Mouse (Mus musculus) embryo, embryonic 10 days (tissue): ENCODE results near the gene Rnf43.

ENCODE experiments used
- DNase-seq: peaks from one replicate; pipeline ENCODE4 v3.0.0-alpha.2; 2015; ENCODE audit warnings: low spot score

Gene Rnf43

DNA sequence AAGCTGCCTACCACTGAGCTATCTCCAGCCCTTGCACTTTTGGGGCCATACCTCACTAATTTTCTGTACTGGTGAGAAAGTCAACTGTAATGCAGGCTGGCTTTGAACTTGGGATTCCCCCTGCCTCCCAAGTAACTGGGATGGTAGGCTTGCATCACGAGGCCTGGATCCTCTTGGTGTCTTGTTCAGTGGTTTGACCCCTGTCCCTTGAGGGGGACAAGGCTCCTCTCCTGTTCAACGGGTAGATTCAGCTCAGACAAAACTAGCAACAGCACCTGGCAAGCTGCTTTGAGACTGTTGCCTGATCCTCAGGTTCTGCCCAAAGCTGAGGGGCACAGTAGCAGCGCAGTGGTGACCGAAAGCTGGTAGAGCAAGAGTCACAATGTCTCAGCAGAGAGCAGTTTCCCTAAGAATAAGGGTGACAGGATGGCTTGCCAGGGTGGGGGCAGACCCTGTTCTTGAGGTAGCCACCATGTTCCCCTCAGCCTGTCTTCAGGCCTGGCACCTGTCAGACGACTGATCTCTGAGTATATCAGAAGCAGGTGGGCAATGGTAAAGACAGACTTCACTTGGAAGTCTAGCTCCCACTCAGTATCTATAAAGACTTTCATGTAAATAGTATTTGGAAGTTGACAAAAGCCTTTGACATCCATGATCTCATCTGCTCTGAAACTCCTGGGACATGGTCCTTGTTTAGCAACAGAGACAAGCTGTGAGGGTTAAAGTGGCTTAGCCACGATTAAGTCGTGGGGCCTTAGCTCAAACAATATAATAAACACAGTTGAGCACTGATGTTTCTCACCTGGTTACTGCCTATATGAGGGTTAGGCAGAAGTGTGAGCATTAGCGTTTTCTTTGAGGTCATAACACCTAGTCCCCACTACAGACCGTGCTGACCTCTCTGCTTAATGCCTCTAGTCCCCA, 83.4 kb downstream of the Rnf43 start:
- no peak for DNase-seq

DNA sequence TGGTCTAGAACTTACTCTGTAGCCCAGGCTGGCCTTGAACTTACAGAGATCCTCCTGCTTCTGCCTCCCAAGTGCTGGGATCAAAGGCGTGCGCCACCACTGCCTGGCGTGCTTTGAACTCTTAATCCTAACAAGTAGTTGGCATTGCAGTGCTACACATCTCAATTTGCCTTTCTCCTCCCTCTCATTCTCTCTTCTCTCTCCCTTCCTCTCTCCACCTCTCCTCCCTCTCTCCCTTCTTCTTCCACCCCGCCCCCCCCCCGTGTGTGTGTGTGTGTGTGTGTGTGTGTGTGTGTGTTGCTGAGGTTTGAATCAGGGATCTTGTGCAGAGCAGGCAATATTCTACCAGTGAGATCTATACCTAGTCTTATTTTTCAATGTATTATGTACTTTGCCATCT, 84.8 kb downstream of the Rnf43 start:
- no peak for DNase-seq

DNA sequence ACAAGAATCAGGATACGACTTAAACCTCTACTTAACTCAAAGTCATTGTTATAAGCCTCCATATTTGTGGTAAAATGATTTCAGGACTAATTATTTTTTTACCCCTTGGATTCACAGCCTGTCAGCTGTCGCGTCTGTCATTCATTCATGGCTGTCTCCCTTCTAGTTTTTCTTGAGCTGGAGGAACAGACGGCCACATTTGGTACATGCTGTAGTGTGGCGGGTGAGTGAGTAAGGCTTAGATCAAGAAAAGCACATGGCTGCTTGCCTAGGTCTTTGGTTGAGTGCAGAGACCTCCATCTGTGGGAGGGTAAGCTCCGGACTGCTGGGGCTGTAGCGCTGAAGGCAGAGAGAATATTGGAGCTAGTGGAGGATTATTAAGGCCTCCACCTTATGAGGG, 85.2 kb downstream of the Rnf43 start:
- no peak for DNase-seq

DNA sequence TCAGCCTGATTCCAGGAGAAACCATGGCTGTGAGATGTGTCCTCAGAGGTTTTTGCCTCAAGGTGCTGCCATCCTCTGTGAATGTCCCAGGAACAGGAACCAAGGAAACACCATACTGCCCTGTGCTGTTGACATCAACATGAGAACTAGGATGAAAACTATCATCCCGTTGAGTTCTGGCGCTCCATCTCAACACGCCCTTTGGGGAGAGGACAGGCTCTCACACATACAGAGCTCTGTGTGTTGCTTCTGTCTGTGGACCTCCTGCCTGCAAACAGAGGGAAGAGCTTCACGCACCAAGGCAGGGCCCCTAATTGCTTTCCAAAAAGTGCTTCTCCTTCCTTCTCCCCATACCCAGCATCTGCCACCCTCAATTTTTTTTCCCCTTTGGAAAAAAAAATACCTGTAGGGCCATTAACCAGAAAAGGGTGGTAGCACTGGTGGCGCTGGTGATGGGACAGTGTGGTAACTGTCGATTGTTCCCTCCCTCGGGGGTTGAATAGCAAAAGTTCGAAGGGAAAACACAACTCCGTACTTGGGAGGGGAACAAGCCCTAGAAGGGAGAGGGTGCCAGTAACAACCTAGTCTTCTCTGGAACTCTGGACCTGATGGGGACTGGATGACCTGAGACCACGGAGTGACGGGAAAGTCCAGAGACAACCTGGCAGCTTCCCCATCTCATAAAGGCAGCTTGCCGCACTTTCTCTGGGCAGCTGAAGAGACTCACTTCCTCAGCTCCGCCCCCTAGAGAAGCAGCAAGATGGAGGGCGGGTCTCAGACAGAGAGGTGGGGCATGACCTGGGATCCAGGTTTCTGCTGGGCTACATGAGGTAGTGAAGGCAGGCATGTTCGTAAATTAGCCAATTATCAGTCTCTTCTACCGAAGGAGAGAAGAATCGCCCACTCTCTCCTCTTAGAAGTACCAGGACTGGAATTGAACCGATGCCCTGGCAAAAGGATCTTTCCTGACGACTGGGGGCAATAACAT, 85.9 kb downstream of the Rnf43 start:
- peak; percentile 44 for DNase-seq

GRCm38 (mm10) chr11:87749192-87750042, 86.9 kb downstream of the Rnf43 start:
- DNase-seq: peak; percentile 37

DNA sequence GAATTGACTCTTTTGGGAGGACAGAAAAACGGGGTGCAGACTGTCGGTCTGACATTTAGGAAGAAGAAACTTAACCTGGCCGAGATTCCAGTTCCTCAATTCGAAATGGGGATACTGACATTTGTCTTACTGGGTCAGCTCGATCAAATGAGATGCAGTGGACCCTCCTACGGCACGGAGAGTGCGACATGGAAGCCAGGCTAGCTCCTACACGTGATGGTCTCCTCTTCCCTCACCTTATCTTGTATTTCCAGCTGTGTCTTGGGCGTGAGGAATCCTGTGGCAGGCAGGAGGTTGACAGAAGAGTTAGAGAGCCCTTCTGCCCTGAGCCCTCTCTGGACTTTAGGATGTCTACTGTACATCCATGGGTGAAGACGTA, 87.5 kb downstream of the Rnf43 start:
- no peak for DNase-seq

DNA sequence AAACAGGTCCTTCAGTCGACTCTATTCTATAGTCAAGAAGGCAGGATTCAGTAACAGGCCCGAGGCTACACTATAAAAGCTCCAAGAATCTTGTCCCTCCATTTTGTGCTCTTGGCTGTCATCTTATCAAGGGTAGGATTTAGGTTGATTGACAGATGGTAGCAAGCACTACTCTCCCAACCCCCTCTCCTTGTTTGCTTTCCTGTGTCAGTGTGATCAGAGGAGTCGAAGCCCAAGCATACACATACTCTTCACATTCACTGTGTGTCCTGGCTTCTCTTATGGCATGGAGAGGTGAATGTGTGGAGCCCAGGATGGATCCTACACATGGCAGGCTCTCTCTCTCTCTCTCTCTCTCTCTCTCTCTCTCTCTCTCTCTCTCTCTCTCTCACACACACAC, 88.0 kb downstream of the Rnf43 start:
- no peak for DNase-seq

DNA sequence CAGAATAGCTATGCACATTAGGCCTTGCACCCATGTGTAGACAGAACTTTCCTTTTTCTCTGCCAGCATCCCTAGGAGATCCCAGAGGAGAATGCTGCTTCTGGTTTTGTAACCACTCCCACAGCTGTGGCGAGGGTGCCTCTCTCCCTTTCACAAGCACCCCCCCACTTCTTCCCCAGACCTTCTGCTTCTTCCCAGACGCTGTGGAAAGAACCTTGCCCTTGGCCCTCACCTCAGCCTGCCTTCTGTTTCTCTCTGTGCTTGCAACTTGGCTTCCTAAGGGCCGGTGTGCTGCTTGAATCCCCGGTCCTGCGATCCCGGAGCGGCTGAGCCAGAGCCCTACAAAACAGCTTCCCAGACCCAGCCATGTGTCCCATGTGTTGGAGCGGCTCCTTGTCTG, 88.5 kb downstream of the Rnf43 start:
- no peak for DNase-seq

GRCm38 (mm10) chr11:87751491-87751966, 89.0 kb downstream of the Rnf43 start:
- no peak for DNase-seq

DNA sequence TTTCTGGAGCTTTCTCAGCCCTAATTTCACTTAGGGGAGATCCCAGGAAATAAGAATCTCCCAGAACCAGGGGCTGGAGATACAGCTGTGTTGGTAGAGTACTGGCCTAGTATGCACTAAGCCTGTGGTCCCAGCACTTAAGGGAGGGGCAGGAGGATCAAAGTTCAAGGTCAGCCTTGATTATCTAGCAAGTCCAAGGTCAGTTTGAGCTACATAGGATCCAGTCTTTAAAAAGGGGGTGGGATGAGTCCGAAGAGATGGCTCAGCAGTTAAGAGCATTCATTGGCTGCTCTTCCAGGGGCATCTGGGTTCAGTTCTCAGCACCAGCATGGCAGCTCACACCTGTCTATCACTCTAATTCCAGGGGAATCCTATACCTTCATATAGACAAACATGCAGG, 89.8 kb downstream of the Rnf43 start:
- DNase-seq: no peak

DNA sequence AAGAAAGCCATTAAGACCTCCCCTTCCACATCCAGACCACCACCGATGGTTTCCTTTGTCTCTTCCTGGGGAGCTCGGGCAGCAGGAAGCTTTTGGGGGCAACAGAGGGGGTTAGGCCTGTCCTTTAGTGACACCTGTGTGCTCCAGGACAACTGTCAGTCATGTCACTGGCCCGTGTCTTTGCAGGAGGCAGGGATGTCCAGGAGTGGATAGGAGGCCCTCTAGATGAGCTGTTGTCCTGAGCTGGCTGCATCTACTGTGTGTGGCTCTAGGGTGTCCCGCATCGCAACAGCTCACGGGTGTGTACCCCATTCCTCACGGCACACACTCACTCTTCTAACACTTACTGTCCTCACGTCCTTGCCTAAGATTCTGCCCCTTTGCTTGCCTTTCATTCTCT, 90.7 kb downstream of the Rnf43 start:
- no peak for DNase-seq

- no peak for DNase-seq
Observed at GRCm38 (mm10) chr11:87753891-87754501, 91.5 kb downstream of the Rnf43 start.

GRCm38 (mm10) chr11:87754603-87755002, 92.1 kb downstream of the Rnf43 start:
- DNase-seq: no peak

DNA sequence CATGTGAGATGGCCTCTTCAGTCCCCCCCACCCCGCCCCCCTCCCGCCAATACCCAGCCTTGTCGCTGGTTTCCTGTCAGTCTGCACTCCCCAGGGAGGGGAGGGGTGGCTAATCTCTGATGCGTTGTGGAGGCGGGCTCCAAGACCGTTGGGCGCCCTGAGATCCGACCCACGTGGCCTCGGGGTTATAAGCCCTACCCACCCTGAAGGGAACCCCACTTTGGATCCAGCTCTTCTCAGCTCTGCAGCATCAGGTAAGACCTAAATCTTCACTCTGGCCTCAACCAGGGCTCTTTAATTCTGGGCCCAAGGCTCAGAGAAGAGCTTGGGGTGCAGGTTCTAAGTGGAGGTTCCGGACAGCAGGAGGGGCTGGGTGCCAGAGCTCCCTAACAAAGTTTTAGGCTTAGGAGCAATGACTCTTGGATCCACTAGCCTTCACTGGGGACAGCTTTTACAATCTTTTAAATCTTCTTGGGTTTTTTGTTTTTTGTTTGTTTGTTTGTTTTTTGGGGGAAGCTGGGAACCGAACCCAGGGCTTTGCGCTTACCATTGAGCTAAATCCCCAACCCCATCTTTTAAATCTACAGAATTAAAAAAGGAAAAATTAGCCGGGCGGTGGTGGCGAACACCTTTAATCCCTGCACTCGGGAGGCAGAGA, 93.0 kb downstream of the Rnf43 start:
- peak; percentile 40 for DNase-seq

- DNase-seq: no peak
Observed at GRCm38 (mm10) chr11:87756251-87756820, 93.8 kb downstream of the Rnf43 start.

DNA sequence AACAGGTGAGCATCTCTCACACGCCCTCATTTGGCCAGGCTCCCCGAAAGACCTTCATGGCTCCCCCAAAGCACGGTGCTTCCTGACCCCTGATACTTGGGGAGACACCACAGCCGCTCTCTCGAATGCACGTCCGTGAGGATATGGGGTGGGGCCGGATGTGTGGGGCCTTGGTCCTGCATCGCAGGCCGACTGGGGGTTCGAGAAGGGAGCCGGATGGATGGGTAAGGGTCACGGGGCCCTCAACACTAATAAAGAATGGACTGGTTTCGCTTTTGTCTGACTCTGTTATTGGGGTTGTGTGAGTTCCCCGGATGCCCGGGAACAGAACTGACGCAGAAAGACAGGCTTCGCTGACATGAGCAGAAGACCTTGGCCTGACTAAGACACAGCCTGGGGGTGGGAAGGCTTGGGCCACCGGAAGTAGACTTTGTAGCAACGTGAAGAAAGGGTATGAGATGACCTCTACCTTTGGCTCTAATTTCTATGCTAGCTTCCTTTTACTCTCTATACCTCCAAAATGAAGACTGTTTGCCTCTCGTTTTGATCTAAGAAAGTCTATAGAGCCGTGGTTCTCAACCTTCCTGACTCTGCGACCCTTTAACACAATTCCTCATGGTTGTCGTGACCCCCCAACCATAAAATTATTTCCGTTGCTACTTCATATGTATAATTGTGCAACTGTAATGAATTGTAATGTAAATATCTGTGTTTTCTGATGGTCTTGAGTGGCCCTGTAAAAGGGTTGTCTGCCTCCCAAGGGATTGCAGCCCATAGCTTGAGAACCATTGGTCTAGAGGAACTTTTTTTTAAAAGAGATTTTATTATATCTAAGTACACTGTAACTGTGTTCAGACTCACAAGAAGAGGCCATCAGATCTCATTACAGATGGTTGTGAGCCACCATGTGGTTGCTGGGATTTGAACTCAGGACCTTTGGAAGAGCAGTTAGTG, 94.8 kb downstream of the Rnf43 start:
- no peak for DNase-seq

- DNase-seq: no peak
Observed at GRCm38 (mm10) chr11:87758161-87758911, 95.8 kb downstream of the Rnf43 start.

- no peak for DNase-seq
Observed at GRCm38 (mm10) chr11:87758957-87759608, 96.6 kb downstream of the Rnf43 start.
